Mouse (Mus musculus) naive thymus-derived CD4-positive, alpha-beta T cell, adult 2 months (primary cell): ENCODE results near the gene Plxna3.
A peak's percentile ranks its signal among the peaks of the same experiment; 100 is the strongest.
"Not testable (repeated sequence)": the region's sequence is repeated elsewhere in the genome, so short reads cannot be mapped to it uniquely, and the experiment has no call there.

Experiments used
- DNase-seq: peaks from one replicate; pipeline ENCODE4 v3.0.0-alpha.2; 2011; ENCODE audit warnings: low read depth

Plxna3 gene

GRCm38 (mm10) chrX:74328725-74329161, at the start of gene Plxna3:
Gene Plxna3, plus strand, starts transcription at chrX:74329066.
- peak; percentile 68 for DNase-seq

GRCm38 (mm10) chrX:74281041-74281731, 47.7 kb upstream of the Plxna3 start:
- DNase-seq, result no peak

- peak; percentile 67 for DNase-seq
These were observed 47.0 kb upstream of the Plxna3 start, which contains the start of the genes Taz and Dnase1l1 for GRCm38 (mm10) chrX:74281732-74282394. Gene Taz, plus strand, starts transcription at chrX:74281912. Gene Dnase1l1, minus strand, starts transcription at chrX:74282337.

- peak; percentile 90 for DNase-seq
These were observed 46.3 kb upstream of the Plxna3 start for GRCm38 (mm10) chrX:74282395-74283091.

- DNase-seq, result no peak
These were observed 45.8 kb upstream of the Plxna3 start for GRCm38 (mm10) chrX:74283092-74283437.

- DNase-seq, result no peak
These were observed 35.4 kb upstream of the Plxna3 start for GRCm38 (mm10) chrX:74293431-74293830.

- DNase-seq, result peak; percentile 94
These were observed 32.1 kb upstream of the Plxna3 start, which contains the start of gene Atp6ap1 for GRCm38 (mm10) chrX:74296538-74297448. Gene Atp6ap1, plus strand, starts transcription at chrX:74297097.

- no peak for DNase-seq
These were observed 30.5 kb upstream of the Plxna3 start for GRCm38 (mm10) chrX:74298348-74298747.

GRCm38 (mm10) chrX:74299721-74300120, 29.1 kb upstream of the Plxna3 start:
- DNase-seq, result no peak

- peak; percentile 91 for DNase-seq
These were observed 23.8 kb upstream of the Plxna3 start, which contains the start of gene Gdi1 for GRCm38 (mm10) chrX:74304867-74305700. Gene Gdi1, plus strand, starts transcription at chrX:74304998.

- peak; percentile 91 for DNase-seq
These were observed 16.1 kb upstream of the Plxna3 start, which contains the start of gene Fam50a for GRCm38 (mm10) chrX:74312540-74313464. Gene Fam50a, plus strand, starts transcription at chrX:74313033.

- peak; percentile 17 for DNase-seq
These were observed 377 bp downstream of the Plxna3 start for GRCm38 (mm10) chrX:74329215-74329671.

GRCm38 (mm10) chrX:74330166-74330930, 1.5 kb downstream of the Plxna3 start:
- no peak for DNase-seq

- DNase-seq, result peak; percentile 12
These were observed 24.0 kb downstream of the Plxna3 start for GRCm38 (mm10) chrX:74352645-74353466.

GRCm38 (mm10) chrX:74353467-74353770, 24.6 kb downstream of the Plxna3 start, which contains the start of gene Lage3:
Gene Lage3, minus strand, starts transcription at chrX:74353618.
- peak; percentile 84 for DNase-seq

GRCm38 (mm10) chrX:74357069-74357468, 28.2 kb downstream of the Plxna3 start:
- not testable (repeated sequence) for DNase-seq

GRCm38 (mm10) chrX:74359171-74359570, 30.3 kb downstream of the Plxna3 start:
- DNase-seq, result no peak

GRCm38 (mm10) chrX:74367512-74367911, 38.6 kb downstream of the Plxna3 start:
- DNase-seq, result no peak
